23 mouse cellular contexts compared by ENCODE assay signal in genomic region chr19:10352218-10352617, GRCm38 (mm10). TPM values are rescaled to one million over a fixed set of nuclear protein-coding genes. Genes with fewer than 3 reads are reported as not detected.
DNase-seq lines count a peak whose midpoint lies in the region; ATAC-seq and TF ChIP-seq lines count a peak whose summit lies in the region.
"Had no signal": no experiment of that assay in that cellular context is flagged by ENCODE, and none has a peak within 500 bp of the region (broad histone marks: within the 10 kb centered on the region; RNA-seq: fewer than 3 reads in every experiment).

No protein-coding gene starts in this region.

- no peak for TF ChIP-seq CTCF in CH12.LX (conservative IDR thresholded peaks at IDR 0.05 in 1 of 2, IDR thresholded peaks at IDR 0.05 in 1 of 2; ENCODE audit: low read depth in 2 of 2, low read length in 2 of 2)

- peak overlapping the region; percentile 35 for H3K27ac ChIP-seq in midbrain, embryonic 10.5 days (replicated peaks)
- no peak overlapping the region for H3K27ac ChIP-seq in midbrain, embryonic 14.5 days (replicated peaks; ENCODE audit: low read depth, low read length)
- H3K27ac ChIP-seq in CH12.LX (ENCODE audit: insufficient read depth, low read depth) = peak overlapping the region; percentile 69

- peaks cover 3% of the 10 kb centered on the region; the same call in 1 of the 2 replicates for H3K9me3 ChIP-seq in midbrain, embryonic 10.5 days (replicated peaks)
- H3K9me3 ChIP-seq in midbrain, embryonic 14.5 days (ENCODE audit: control insufficient read depth, low read length) = no peaks in the 10 kb centered on the region
- H3K9me3 ChIP-seq in CH12.LX (replicated peaks; ENCODE audit: low read length) = peaks cover 14% of the 10 kb centered on the region
- H3K9me3 ChIP-seq: G1E had no signal

- no peaks in the 10 kb centered on the region for H3K36me3 ChIP-seq in midbrain, embryonic 10.5 days
- no peaks in the 10 kb centered on the region for H3K36me3 ChIP-seq in midbrain, embryonic 14.5 days (ENCODE audit: control insufficient read depth, insufficient read depth, low read length)
- H3K36me3 ChIP-seq in CH12.LX (replicated peaks in 1 of 2; ENCODE audit: control insufficient read depth in 1 of 2, insufficient read depth in 1 of 2, low read length in 1 of 2) = no peaks in the 10 kb centered on the region
- H3K36me3 ChIP-seq: G1E had no signal

- H3K27me3 ChIP-seq in midbrain, embryonic 10.5 days (ENCODE audit: low read depth, poor library complexity, severe bottlenecking) = no peaks in the 10 kb centered on the region; the same call in 1 of the 2 replicates
- no peaks in the 10 kb centered on the region for H3K27me3 ChIP-seq in midbrain, embryonic 14.5 days (ENCODE audit: control insufficient read depth, insufficient read depth, low read length)
- peaks cover 57% of the 10 kb centered on the region for H3K27me3 ChIP-seq in CH12.LX (replicated peaks)

- dilution Hi-C loops in CH12.LX (cut with MboI; ENCODE audit: extremely low pct_ligation_motif_present, extremely low pct_unique_long_range_greater_than_20kb, low sequenced_read_pairs) = no loop called here

- DNase-seq in midbrain, embryonic 10.5 days (ENCODE audit: low spot score) = no peak
- DNase-seq in midbrain, embryonic 14.5 days = no peak
- peak; percentile 62 for DNase-seq in A20 (ENCODE audit: low read depth, low spot score)
- DNase-seq in CH12.LX (ENCODE audit: extremely low read depth) = peak; percentile 79
- DNase-seq in cerebellum, adult 11 months = no peak
- DNase-seq in thymus, postnatal 4 days = no peak
- DNase-seq: adrenal gland, adult 2 months; adrenal gland, adult 8-10 months; adrenal gland, postnatal 10 days; adrenal gland, postnatal 14 days; adrenal gland, postnatal 25 days; adrenal gland, postnatal 36 days; B cell, adult 2 months; cerebellum, adult 11-12 months; cerebellum, adult 18-20 months; cerebellum, adult 2 months; cerebellum, adult 8-10 months; cerebellum, adult 9-10 months had no signal

- peak; percentile 75 for TF ChIP-seq EP300 in CH12.LX (IDR thresholded peaks at IDR 0.05; ENCODE audit: low read length)

- H3K79me2 ChIP-seq in CH12.LX (replicated peaks; ENCODE audit: control insufficient read depth, extremely low read depth, insufficient read depth, poor library complexity, severe bottlenecking) = no peaks in the 10 kb centered on the region

- no peak overlapping the region for H3K4me2 ChIP-seq in midbrain, embryonic 14.5 days (ENCODE audit: low read length)
- peak overlapping the region; percentile 45 for H3K4me2 ChIP-seq in CH12.LX (ENCODE audit: insufficient read depth, low read depth, poor library complexity, severe bottlenecking)

- H3K4me3 ChIP-seq in midbrain, embryonic 10.5 days = no peak overlapping the region
- no peak overlapping the region for H3K4me3 ChIP-seq in midbrain, embryonic 14.5 days (replicated peaks; ENCODE audit: low read depth, low read length)
- H3K4me3 ChIP-seq in CH12.LX (replicated peaks in 1 of 3; ENCODE audit: low read depth in 2 of 3, low read length in 2 of 3, poor library complexity in 1 of 3) = no peak overlapping the region

- TF ChIP-seq POLR2A in CH12.LX (IDR thresholded peaks at IDR 0.05; ENCODE audit: low read depth, low read length) = no peak

- no peak overlapping the region for H3K9ac ChIP-seq in midbrain, embryonic 14.5 days (replicated peaks; ENCODE audit: low read length)
- no peak overlapping the region for H3K9ac ChIP-seq in CH12.LX (ENCODE audit: insufficient read depth, low read depth)

- WGBS in midbrain, embryonic 10.5 days = 92% methylated on average over 7 of the region's 7 CpGs
- WGBS in midbrain, embryonic 14.5 days = 91% methylated on average over 7 of the region's 7 CpGs

- in situ Hi-C loops in CH12.LX (cut with MboI; ENCODE audit: low pct_ligation_motif_present, low pct_unique_long_range_greater_than_20kb, low sequenced_read_pairs) = no loop called here

- H3K4me1 ChIP-seq in midbrain, embryonic 10.5 days = peaks cover 50% of the 10 kb centered on the region
- peaks cover 11% of the 10 kb centered on the region; the same call in 1 of the 2 replicates for H3K4me1 ChIP-seq in midbrain, embryonic 14.5 days (ENCODE audit: control insufficient read depth, insufficient read depth, low read length)
- peaks cover 36 to 52% of the 10 kb centered on the region in 2 experiments for H3K4me1 ChIP-seq in CH12.LX (ENCODE audit: control insufficient read depth in 1 of 2, insufficient read depth in 2 of 2)

- no peak; the same call in 1 of the 2 replicates for TF ChIP-seq RAD21 in CH12.LX (IDR thresholded peaks at IDR 0.05; ENCODE audit: low read depth, low read length)

- no peak for ATAC-seq in midbrain, embryonic 14.5 days (ENCODE audit: low FRiP score, low TSS enrichment)
- ATAC-seq: activated CD4-positive, CD25-positive, alpha-beta regulatory T cell, adult 4 months; CD4-positive, CD25-positive, alpha-beta regulatory T cell, adult 4 months; Patski had no signal

TF ChIP-seq in CH12.LX, 34 proteins besides CTCF, POLR2A, EP300 and RAD21:
- TF ChIP-seq ELF1 (IDR thresholded peaks at IDR 0.05; ENCODE audit: low read depth, low read length) (no peak), KAT2A (IDR thresholded peaks at IDR 0.05; ENCODE audit: insufficient replicate concordance, low read length) (no peak), SMC3 (IDR thresholded peaks at IDR 0.05; ENCODE audit: low read depth, low read length) (no peak; the same call in 1 of the 2 replicates), MAFK (IDR thresholded peaks at IDR 0.05; ENCODE audit: insufficient replicate concordance, low read length) (peak; percentile 64; the same call in 1 of the 2 replicates), CHD2 (IDR thresholded peaks at IDR 0.05; ENCODE audit: low read length) (peak; percentile 57), ZKSCAN1 (IDR thresholded peaks at IDR 0.05; ENCODE audit: borderline replicate concordance, low read depth, low read length) (no peak), GABPA (IDR thresholded peaks at IDR 0.05; ENCODE audit: insufficient replicate concordance, low read depth, low read length) (no peak), ETS1 (conservative IDR thresholded peaks at IDR 0.05; ENCODE audit: low read depth, low read length) (peak; percentile 94), ZMIZ1 (IDR thresholded peaks at IDR 0.05; ENCODE audit: low read depth, low read length) (no peak), SIN3A (IDR thresholded peaks at IDR 0.05; ENCODE audit: low read length) (peak; percentile 79; the same call in 1 of the 2 replicates), ZNF384 (IDR thresholded peaks at IDR 0.05; ENCODE audit: low read depth, low read length) (no peak), JUND (conservative IDR thresholded peaks at IDR 0.05; ENCODE audit: low read depth, low read length) (peak; percentile 60; the same call in 1 of the 2 replicates), E2F4 (IDR thresholded peaks at IDR 0.05; ENCODE audit: insufficient replicate concordance, low read depth, low read length) (no peak), TBP (conservative IDR thresholded peaks at IDR 0.05; ENCODE audit: low read depth, low read length) (no peak), RCOR1 (conservative IDR thresholded peaks at IDR 0.05; ENCODE audit: low read depth, low read length) (no peak; the same call in 1 of the 2 replicates), PAX5 (IDR thresholded peaks at IDR 0.05; ENCODE audit: low read length) (no peak), TCF12 (IDR thresholded peaks at IDR 0.05; ENCODE audit: low read depth, low read length) (peak; percentile 87), BHLHE40 (IDR thresholded peaks at IDR 0.05; ENCODE audit: low read depth, low read length) (peak; percentile 96), UBTF (IDR thresholded peaks at IDR 0.05; ENCODE audit: low read depth, low read length) (no peak), HCFC1 (IDR thresholded peaks at IDR 0.05; ENCODE audit: low read depth, low read length) (no peak), MAZ (IDR thresholded peaks at IDR 0.05; ENCODE audit: low read depth, low read length) (peak; percentile 78), USF2 (conservative IDR thresholded peaks at IDR 0.05; ENCODE audit: low read depth, low read length) (no peak), JUN (IDR thresholded peaks at IDR 0.05; ENCODE audit: insufficient read depth, low read depth, low read length) (0 out of 2 replicates have a peak, but pooled peaks have one; percentile 31), IRF4 (IDR thresholded peaks at IDR 0.05; ENCODE audit: low read depth, low read length) (peak; percentile 88), MEF2A (IDR thresholded peaks at IDR 0.05; ENCODE audit: borderline replicate concordance, low read depth, low read length) (peak; percentile 99), MAX (IDR thresholded peaks at IDR 0.05; ENCODE audit: low read length) (peak; percentile 65), CHD1 (IDR thresholded peaks at IDR 0.05; ENCODE audit: low read depth, low read length) (peak; percentile 93), NRF1 (IDR thresholded peaks at IDR 0.05; ENCODE audit: low read depth, low read length) (no peak), POLR2AphosphoS2 (IDR thresholded peaks at IDR 0.05; ENCODE audit: low read depth, low read length) (no peak), MYC (IDR thresholded peaks at IDR 0.05; ENCODE audit: low read depth, low read length) (peak; percentile 36; the same call in 1 of the 2 replicates), ZC3H11A (IDR thresholded peaks at IDR 0.05; ENCODE audit: low read depth, low read length) (no peak), MXI1 (IDR thresholded peaks at IDR 0.05; ENCODE audit: low read depth, low read length) (no peak), NELFE (IDR thresholded peaks at IDR 0.05; ENCODE audit: low read depth, low read length) (no peak), USF1 (IDR thresholded peaks at IDR 0.05; ENCODE audit: low read depth, low read length) (no peak)

RNA-seq across cellular contexts. Expression of gene Syt7, which starts 36.7 kb away (rescaled TPM):
- polyA plus RNA-seq in midbrain, embryonic 10.5 days (2016; fragmentation: Nextera tagmentation; extraction: Ambion mirVana) = 1.6 and 2.2 TPM in 2 replicates
- 10.1 and 15.4 TPM in 2 replicates for polyA plus RNA-seq in midbrain, embryonic 14.5 days (2014; fragmentation: Nextera tagmentation; extraction: Ambion mirVana)
- not detected in 2 replicates for total RNA-seq in CH12.LX (2012; rRNA removed)
- not detected in 2 replicates for total RNA-seq in CH12.LX (2014; rRNA removed)
- polyA plus RNA-seq in CH12.LX (2012; ENCODE audit: insufficient read length, low read depth) = not detected in 2 replicates
- total RNA-seq: MEL had no signal
- polyA plus RNA-seq: CD4-positive, CD25-positive, alpha-beta regulatory T cell, adult 4 months; G1E had no signal

RNA-seq across cellular contexts. Expression of gene Dagla, which starts 47.5 kb away (rescaled TPM):
- 1.8 and 2.7 TPM in 2 replicates for polyA plus RNA-seq in midbrain, embryonic 10.5 days (2016; fragmentation: Nextera tagmentation; extraction: Ambion mirVana)
- 9.4 and 9.8 TPM in 2 replicates for polyA plus RNA-seq in midbrain, embryonic 14.5 days (2014; fragmentation: Nextera tagmentation; extraction: Ambion mirVana)
- total RNA-seq in CH12.LX (2012; rRNA removed) (0.21 and 0.55 TPM in 2 replicates), CH12.LX (2014; rRNA removed) (not detected in 2 replicates)
- polyA plus RNA-seq in CH12.LX (2012; ENCODE audit: insufficient read length, low read depth) = 0.12 and 0.21 TPM in 2 replicates
- total RNA-seq: MEL had no signal
- polyA plus RNA-seq: CD4-positive, CD25-positive, alpha-beta regulatory T cell, adult 4 months; G1E had no signal

Comparison
In these comparisons a context has a peak if more than half of its experiments do, and no peak if none do; other contexts are left out.
1. DNase-seq: peak in A20 (single experiment) and CH12.LX (single experiment); none in midbrain, embryonic 10.5 days (single experiment), midbrain, embryonic 14.5 days (single experiment), cerebellum, adult 11 months (single experiment) and thymus, postnatal 4 days (single experiment).